Mouse (Mus musculus) v-Abl transformed pro-B cells (cell line): Measurements from ENCODE around the gene Parvb.

Experiments used
- in situ Hi-C, 2 experiments: fragments of 400-800 bp; cut with MboI; formaldehyde crosslinking; loops; one replicate each; pipeline ENCODE4 v1.15.1; 2025; ENCODE audit not compliant: unreplicated experiment in 2 of 2

The Parvb gene

DNA sequence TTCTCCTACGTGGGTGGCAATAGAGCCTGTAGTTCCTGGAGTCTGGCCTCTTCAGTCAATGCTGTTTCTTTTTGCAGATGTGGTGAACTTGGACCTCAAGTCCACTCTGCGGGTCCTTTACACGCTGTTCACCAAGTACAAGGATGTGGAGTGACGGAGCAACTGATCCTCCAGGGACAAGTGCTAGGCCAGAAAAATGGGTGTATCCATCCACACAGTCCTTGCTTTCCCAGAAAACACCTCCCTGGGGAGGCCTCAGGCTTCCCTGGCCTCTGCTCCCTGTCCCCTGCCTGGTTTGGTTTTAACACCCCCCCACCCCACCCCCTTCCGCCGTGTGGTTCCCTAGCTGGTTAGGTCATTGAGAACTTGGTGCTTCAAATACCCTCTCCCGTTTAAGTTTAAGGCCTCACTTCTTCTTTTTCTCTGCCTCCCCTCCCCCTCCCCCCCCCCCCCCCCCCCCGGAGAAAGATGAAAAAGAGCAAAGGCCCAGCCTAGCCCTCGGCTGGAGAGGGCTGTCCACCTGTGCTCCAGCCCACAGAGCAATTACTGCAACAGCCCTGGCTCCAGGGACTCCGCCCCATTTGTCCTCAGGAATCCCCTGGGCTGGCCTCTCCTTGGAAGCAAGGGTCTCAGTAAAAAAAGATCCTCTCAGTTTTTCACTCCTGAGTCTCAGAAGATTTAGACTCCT is 81.2 kb downstream of the Parvb start:
- in situ Hi-C loops: no loop called here

DNA sequence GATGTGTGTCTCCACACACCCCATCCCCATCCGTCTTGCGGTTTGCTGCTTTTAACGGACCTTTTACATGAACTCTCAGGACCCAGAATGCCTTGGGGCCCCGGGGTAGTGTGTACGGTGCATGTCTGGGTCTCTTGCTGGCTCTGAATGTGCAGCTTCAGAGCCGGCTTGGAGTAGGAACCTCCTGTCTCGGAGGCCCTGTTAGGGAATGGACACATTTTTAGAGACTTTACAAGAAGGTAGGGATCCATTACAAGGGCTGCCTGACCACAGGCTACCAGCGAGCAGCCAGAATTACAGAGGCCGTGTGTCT is 81.7 kb downstream of the Parvb start:
- in situ Hi-C loops: no loop called here

DNA sequence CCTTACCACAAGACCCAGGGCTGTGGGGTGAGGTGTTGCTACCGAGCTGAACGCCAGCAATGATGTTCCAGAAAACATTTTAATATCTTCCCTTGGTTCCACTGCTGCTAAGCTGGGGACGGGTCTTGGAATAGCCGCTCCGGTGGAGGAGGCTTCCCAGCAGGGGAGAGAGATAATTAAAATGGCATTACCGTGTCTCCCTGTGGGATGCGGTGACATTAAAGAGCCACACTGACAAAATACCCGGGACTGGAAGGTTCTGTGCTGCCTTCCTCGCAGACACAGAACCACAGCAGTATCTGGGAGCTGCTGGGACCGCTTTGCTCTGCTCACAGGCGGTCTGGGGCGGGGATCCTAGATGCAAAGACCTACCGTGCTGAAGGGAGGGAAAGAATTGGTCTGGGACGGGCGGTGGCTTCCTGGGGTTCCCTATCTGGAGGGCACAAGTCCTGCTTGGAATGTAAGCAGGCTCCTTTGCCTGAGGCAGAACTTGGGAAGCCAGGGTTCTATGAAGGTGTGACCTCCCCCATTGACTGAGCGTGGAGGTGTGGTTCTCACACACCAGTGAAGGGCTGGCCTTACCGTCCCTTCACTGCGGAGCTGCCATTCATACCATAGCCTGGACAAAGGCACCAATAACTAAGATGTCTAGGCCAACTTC is 82.7 kb downstream of the Parvb start:
- in situ Hi-C loops: no loop called here

GRCm38 (mm10) chr15:84315276-84316046 is 83.6 kb downstream of the Parvb start:
- in situ Hi-C loops: no loop called here

DNA sequence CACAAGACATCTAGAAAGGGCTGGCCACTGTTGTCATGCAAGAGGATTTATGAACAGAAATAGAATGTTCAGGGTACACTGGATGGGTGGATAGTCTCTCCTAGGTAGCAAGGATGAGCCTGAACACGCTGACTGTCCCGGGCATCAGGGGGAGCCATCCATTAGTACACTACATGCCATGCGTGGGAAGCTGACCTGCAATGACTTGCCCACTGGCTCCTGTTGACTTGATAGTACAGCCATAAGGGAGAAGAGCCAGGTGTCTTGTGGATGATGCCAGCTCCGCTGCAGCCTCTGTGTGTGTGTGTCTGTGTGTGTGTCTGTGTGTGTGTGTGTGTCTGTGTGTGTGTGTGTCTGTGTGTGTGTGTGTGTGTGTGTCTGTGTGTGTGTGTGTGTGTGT is 87.5 kb downstream of the Parvb start:
- in situ Hi-C loops: no loop called here

DNA sequence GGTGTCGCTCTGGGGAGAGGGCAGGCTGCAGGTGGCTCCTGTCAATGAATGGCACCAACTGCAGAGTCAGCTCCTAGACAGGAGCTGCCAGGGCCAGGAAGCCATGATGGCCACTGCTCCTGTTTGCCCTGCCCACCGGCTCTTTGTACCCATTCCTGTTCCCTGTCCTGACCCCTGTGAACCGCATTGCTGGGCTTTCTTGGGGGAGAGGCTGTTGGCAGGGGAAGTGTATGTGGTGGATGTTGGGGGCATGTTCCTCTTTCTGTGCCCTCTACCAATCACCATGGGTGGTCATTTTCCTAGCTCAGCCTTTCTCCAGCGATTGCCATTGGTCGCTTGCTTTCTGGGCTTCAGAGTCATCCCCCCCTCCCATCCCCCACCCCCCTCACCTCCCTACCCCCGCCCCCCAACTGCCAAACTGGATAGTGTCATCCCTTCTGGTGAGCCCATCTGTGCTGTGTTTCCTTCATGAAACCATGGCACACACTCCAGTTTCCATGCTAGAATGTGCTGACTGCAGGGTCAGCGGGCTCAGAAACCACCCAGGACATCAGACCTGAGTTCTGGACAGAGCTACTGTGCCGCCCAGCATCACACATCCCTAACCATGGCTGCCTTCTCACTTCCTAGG is 89.8 kb downstream of the Parvb start:
- in situ Hi-C loops: no loop called here

DNA sequence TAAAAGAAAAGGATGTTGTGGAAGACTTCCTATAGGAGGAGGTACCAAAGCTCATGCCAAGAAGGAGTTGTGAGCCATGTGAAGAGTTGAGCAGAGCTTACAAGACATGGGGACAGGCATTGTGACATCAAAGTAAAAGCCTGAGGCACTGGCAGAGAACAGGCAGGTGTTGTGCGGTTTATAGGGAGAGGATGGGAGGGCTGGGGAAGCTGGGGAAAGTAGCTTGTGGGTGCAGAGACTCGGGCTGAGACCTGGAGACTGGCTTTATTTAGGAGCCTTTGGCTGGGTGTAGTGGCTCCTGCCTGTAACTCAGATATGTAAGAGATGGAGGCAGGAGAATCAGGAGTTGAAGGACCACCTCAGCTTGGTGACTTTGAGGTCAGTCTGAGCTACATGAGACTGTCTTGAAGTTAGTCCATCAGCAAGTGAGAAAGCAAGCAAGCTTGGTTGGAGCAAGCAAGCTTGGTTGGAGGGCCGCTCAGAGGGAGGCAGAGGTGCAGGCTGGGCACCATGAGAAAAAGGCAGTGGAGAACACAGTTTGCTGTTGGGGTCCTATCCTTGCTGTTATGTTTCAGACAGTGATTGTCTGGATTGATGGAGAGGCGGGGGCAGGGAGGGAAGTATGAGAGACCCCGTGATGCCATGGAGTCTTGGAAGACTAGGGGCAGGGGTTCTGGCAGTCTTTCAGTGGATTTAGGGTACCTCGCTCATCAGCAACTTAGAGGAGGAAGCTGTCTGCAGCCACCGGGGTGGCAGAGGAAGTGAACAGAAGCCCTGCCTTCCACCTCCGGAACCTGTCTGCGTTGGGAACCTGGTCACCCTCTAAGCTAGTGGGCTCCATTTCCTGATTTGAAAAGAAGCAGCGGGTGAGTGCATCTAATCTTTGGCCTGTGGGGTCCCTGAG is 92.4 kb downstream of the Parvb start, which contains the start of gene Parvg:
TSS of gene Parvg (plus strand) at position 61 of the 904 bp plus-strand sequence.
- in situ Hi-C loops: no loop called here

DNA sequence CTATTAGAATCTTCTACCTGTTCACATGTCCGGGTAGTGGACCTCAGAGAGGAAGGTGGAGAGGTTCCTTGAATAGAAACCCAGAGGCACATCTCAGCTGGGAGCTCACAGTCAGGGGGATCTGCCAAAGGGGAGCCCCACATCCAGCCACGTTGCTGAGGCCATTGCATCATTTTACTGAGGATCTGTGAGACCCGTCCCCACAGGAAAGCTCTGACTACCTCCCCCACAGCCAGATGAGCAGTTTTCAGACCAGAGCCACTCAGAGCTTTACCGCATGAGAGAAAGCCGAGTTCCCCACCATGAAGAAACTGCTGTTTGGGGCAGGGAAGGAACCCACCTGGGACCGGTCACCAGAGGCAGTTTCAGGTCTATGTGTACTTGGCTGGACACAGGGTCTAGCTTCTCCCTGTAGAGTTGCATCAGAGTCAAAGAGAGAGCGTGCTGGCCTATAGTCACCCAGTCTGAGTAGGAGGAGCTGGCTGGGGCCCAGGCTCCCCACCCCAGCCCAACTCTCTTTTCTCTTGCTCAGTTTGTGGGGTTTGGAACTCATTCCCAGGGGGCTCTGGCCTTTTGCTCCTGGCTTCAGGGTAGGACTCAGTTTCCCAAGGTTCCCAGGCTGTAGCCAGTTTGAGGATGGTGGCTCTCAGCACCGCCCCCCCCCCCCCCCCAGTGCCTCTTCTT is 93.2 kb downstream of the Parvb start:
- in situ Hi-C loops: no loop called here

GRCm38 (mm10) chr15:84325736-84326135 is 93.9 kb downstream of the Parvb start:
- in situ Hi-C loops: no loop called here

DNA sequence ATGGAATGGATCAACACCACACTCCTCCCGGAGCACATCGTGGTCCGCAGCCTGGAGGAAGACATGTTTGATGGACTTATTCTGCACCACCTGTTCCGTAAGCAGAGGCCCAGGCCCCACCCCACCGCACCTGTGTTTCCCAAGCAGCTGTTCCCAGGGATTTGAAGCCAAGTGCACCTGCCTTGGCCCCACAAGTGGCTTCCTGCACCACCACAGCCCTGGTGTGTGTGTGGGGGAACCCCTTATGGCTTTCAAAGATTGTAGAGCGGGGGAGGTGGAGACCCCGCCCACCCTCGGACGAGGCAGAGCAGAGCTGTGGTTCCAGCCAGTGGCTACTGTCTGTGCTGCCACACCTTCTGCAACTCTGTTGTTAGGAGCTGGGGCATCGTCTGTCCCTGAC is 97.0 kb downstream of the Parvb start:
- in situ Hi-C loops: no loop called here

DNA sequence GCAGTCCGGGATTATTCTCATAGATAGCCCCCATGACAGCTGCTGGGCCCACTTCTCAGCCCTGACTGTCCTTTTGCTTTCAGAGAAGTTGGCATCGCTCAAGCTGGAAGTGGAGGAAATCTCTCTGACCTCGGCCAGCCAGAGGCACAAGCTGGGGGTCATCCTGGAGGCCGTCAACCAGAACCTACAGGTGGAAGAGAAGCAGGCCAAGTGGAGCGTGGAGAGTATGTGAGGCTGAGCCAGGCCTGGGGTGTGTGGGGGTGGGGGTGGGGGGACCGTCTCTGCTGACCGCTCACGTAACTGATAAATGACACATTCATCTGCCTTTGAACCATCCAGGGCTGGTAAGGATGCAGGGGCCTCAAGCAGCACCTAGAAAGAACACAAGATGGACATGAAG is 98.1 kb downstream of the Parvb start:
- in situ Hi-C loops: no loop called here

- in situ Hi-C loops: no loop called here
Measured at GRCm38 (mm10) chr15:84331066-84331612, 99.3 kb downstream of the Parvb start.

DNA sequence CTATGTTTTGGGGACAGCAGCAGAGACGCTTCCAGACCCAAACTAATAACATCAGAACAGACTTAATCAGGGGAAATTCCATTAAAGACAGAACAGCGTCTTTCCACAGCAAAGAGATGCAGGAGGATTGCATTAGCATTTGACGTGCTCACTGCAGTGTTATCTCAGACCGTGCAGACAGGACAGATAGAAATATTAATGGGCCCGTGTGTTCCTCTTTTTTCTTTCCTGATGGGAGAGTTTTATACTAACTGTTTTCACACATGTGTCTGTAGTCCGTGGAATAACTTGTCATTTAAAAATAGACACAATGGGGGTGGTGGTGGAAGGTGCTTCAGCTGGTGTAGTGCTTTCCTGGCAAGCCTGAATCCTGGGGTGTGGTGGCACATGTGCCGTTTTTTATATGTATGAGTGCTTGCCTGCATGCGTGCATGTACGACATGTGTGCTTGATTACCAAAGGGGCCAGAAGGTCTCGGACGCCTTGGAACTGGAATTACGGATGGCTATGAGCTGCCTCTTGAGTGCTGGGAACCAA is 104.5 kb downstream of the Parvb start:
- in situ Hi-C loops: no loop called here

GRCm38 (mm10) chr15:84337599-84337998 is 105.8 kb downstream of the Parvb start:
- in situ Hi-C loops: no loop called here

DNA sequence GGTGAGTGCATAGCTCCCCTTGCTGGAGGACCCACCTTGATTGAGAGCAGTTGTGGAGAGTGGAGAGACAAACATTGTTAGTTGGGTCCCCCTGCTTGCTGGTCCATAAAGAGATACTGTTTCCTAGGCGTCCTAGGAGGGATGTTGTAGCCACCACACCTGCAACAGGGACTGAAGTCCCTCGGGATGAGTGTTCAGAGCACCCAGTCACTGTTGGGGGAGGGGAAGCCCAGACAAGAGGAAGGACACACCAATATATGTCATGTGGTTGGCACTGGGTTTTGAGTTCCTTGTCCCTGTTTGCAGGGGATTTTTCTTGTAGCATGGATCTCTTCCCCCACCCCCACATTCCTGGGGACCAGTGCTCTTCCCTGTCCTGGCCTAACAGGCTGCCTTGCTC is 109.1 kb downstream of the Parvb start:
- in situ Hi-C loops: no loop called here

DNA sequence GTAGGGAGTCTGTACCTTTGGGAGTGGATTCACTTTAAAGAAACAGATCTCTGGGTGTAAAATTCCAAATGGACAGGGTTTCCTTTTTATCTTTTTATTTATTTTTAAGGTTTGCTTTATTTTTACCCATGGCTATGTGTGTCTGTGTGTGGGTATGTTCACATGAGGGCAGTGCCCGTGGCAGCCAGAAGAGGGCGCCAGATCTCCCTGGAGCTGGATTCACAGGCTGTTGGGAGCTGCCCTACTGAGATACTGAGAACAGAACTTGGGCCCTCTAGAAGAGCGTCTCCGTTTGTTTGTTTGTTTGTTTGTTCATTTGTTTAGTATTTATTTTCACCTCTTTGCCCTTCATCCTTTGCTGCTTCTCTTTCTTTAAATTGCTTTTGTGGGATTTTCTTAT is 116.9 kb downstream of the Parvb start:
- in situ Hi-C loops: loop anchor here in 1 of 2 experiments (5.0 kb wide), 1 partner anchor 56 kb away; no protein-coding TSS in a partner anchor

GRCm38 (mm10) chr15:84349915-84350738 is 118.3 kb downstream of the Parvb start:
- in situ Hi-C loops: loop anchor here in 1 of 2 experiments (5.0 kb wide), 1 partner anchor 58 kb away; no protein-coding TSS in a partner anchor

DNA sequence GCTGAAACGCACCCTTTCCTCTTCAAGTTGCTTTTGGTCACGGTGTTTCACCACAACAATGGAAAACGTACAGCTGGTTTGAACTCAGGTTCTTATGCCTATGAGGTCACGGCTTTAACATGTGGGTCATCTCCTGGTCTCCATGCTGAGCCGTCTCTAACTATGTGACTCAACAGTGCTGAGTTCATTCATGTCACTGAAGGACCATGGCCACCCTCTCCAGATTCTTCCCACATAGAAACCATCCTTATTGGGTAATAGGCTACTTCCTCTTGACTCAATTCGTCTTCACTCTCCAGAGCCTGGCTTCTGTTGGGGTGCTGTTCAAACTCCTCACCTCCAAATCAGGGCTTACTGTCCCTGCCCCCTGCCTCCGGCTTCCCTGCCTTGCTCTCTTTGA is 119.5 kb downstream of the Parvb start:
- in situ Hi-C loops: no loop called here
